Mouse (Mus musculus): ENCODE data around the gene Tmem63a.
A peak's percentile ranks its signal among the peaks of the same experiment; 100 is the strongest.
"Not testable (repeated sequence)": the region's sequence is repeated elsewhere in the genome, so short reads cannot be mapped to it uniquely, and the experiment has no call there.

The Tmem63a gene

GRCm38 (mm10) chr1:180942166-180943031, at the start of gene Tmem63a:
Gene Tmem63a, plus strand, starts transcription at chr1:180942344.
- peak; percentile 40 for DNase-seq

GRCm38 (mm10) chr1:180892808-180893207, 49.3 kb upstream of the Tmem63a start, which contains the start of gene Lefty2:
Gene Lefty2, plus strand, starts transcription at chr1:180893108.
- no peak for DNase-seq

- DNase-seq, result not testable (repeated sequence)
These were observed 47.8 kb upstream of the Tmem63a start for GRCm38 (mm10) chr1:180894088-180894987.

- DNase-seq, result no peak
These were observed 41.0 kb upstream of the Tmem63a start for GRCm38 (mm10) chr1:180901107-180901506.

GRCm38 (mm10) chr1:180902915-180903314, 39.2 kb upstream of the Tmem63a start:
- DNase-seq, result no peak

- no peak for DNase-seq
These were observed 38.5 kb upstream of the Tmem63a start for GRCm38 (mm10) chr1:180903666-180904038.

- peak; percentile 94 for DNase-seq
These were observed 37.9 kb upstream of the Tmem63a start, which contains the start of gene Pycr2 for GRCm38 (mm10) chr1:180904039-180904814. Gene Pycr2, plus strand, starts transcription at chr1:180904293.

- DNase-seq, result no peak
These were observed 37.4 kb upstream of the Tmem63a start for GRCm38 (mm10) chr1:180904815-180905080.

- DNase-seq, result no peak
These were observed 36.8 kb upstream of the Tmem63a start for GRCm38 (mm10) chr1:180905307-180905706.

- no peak for DNase-seq
These were observed 36.3 kb upstream of the Tmem63a start for GRCm38 (mm10) chr1:180905876-180906275.

GRCm38 (mm10) chr1:180906461-180907147, 35.5 kb upstream of the Tmem63a start:
- DNase-seq, result no peak

GRCm38 (mm10) chr1:180911138-180911537, 31.0 kb upstream of the Tmem63a start:
- no peak for DNase-seq

GRCm38 (mm10) chr1:180911653-180912287, 30.4 kb upstream of the Tmem63a start:
- DNase-seq, result no peak

- DNase-seq, result no peak
These were observed 29.4 kb upstream of the Tmem63a start for GRCm38 (mm10) chr1:180912792-180913191.

GRCm38 (mm10) chr1:180913797-180914196, 28.3 kb upstream of the Tmem63a start:
- no peak for DNase-seq

- DNase-seq, result no peak
These were observed 25.7 kb upstream of the Tmem63a start for GRCm38 (mm10) chr1:180916425-180916824.

- no peak for DNase-seq
These were observed 25.1 kb upstream of the Tmem63a start for GRCm38 (mm10) chr1:180917053-180917452.

GRCm38 (mm10) chr1:180919686-180920085, 22.5 kb upstream of the Tmem63a start:
- no peak for DNase-seq

- DNase-seq, result no peak
These were observed 19.7 kb upstream of the Tmem63a start for GRCm38 (mm10) chr1:180922273-180923048.

- DNase-seq, result no peak
These were observed 17.4 kb upstream of the Tmem63a start for GRCm38 (mm10) chr1:180924737-180925136.

- no peak for DNase-seq
These were observed 15.9 kb upstream of the Tmem63a start for GRCm38 (mm10) chr1:180926286-180926685.
